16 mouse cellular contexts compared by ENCODE assay signal in genomic region chr16:74464290-74464689, GRCm38 (mm10). TPM values are rescaled to one million over a fixed set of nuclear protein-coding genes. Genes with fewer than 3 reads are reported as not detected.
A peak's percentile ranks its signal among the peaks of the same experiment; 100 is the strongest.
DNase-seq lines count a peak whose midpoint lies in the region.
"Had no signal": no experiment of that assay in that cellular context is flagged by ENCODE, and none has a peak within 500 bp of the region (broad histone marks: within the 10 kb centered on the region; RNA-seq: fewer than 3 reads in every experiment).

No protein-coding gene starts in this region.

- peak; percentile 15 for DNase-seq in embryo, embryonic 10 days (ENCODE audit: low spot score)
- no peak for DNase-seq in embryo, embryonic 11 days
- DNase-seq in frontal cortex, adult 2 months (ENCODE audit: extremely low spot score in 1 of 2, low spot score in 1 of 2), result peak; percentile 1 to 26
- no peak for DNase-seq in frontal cortex, postnatal 14 days (ENCODE audit: low spot score in 2 of 2)
- DNase-seq in right cerebral cortex, adult 18-20 months, result peak; percentile 9
- DNase-seq in right cerebral cortex, postnatal 4 days, result no peak
- peak; percentile 7 to 30 for DNase-seq in frontal cortex, postnatal 36 days (ENCODE audit: low spot score in 2 of 2)
- DNase-seq in natural killer cell, adult 2 months (ENCODE audit: low spot score in 2 of 2), result no peak
- DNase-seq: adrenal gland, postnatal 10 days; gastrocnemius, postnatal 10 days; heart, postnatal 4 days; kidney, adult 2 months; lung, postnatal 4 days; retina, postnatal 1 day; spleen, adult 18-20 months; thymus, postnatal 14 days had no signal

RNA-seq across cellular contexts. Expression of gene Robo2, which starts 52.7 kb away (rescaled TPM):
- polyA plus RNA-seq in frontal cortex, adult 2 months (2012; rRNA removed), result 64.3 and 71.3 TPM in 2 replicates

Comparison
In these comparisons a context has a peak if more than half of its experiments do, and no peak if none do; other contexts are left out.
1. DNase-seq: peak in embryo, embryonic 10 days (single experiment), frontal cortex, adult 2 months (2 of 2), right cerebral cortex, adult 18-20 months (single experiment) and frontal cortex, postnatal 36 days (2 of 2); none in embryo, embryonic 11 days (single experiment), frontal cortex, postnatal 14 days (0 of 2), right cerebral cortex, postnatal 4 days (single experiment) and natural killer cell, adult 2 months (0 of 2).